Mouse (Mus musculus) embryonic stem cell, embryonic (primary cell): Measurements from ENCODE around the gene Gm6465.
"Not testable (repeated sequence)": the region's sequence is repeated elsewhere in the genome, so short reads cannot be mapped to it uniquely, and the experiment has no call there.

ENCODE experiments used
- CTCF ChIA-PET, 4 experiments: fragments of 300-600 bp in 2 of 4; fragments of 350-600 bp in 2 of 4; sonication (Branson Sonifier 250); formaldehyde crosslinking; loops; one replicate each; lab custom pipeline; 2022; ENCODE audit warnings: inconsistent platforms in 2 of 4; lab: Charles Lee
- POLR2A ChIA-PET, 4 experiments: fragments of 300-600 bp in 2 of 4; fragments of 350-600 bp in 2 of 4; sonication (Branson Sonifier 250); formaldehyde crosslinking; loops; one replicate each; lab custom pipeline; 2022; ENCODE audit warnings: antibody characterized with exemption in 4 of 4, inconsistent platforms in 1 of 4; lab: Charles Lee

Gm6465 gene

DNA sequence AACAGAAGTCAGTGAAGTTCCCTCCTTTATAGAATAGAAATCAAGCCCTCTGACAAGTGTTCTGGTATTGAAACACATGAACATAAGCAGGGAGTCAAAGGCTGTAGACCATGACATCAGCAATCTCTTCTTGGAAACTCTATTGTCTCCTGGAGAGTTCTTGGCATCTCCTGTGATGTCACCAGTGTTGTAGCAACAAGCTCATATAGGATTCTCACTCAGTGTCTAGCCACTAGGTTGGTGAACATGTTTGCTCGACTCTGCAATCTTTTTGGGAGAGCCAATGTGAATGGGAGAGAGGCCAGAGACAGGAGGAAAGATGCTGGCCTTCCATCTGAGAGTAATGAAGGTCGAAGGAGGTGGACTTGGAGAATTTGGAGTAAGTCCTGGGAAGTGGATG, at the start of gene Gm6465:
Gene Gm6465 (plus strand): TSS at position 301 of the 400 bp plus-strand sequence.
- POLR2A ChIA-PET, CTCF ChIA-PET: not testable (repeated sequence)

DNA sequence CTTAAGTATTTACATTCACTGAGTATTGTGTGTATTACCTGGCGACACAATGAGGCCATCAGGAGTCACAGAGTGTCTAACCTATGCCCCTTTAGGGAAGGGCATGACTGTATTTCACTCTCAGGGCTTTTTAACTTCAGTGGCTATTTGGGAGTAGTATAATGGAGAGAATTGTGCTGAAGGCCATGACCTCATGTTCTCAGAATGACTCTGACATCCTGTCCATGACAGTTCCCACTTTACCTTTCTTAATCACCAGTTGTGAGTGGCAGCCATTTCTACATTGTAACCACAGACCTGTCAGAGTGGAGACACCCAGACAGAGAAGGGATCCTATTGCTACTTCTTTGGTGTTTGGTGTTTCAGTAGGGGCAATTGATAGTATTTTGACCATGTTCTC, 485 bp downstream of the Gm6465 start:
- POLR2A ChIA-PET, CTCF ChIA-PET: not testable (repeated sequence)

DNA sequence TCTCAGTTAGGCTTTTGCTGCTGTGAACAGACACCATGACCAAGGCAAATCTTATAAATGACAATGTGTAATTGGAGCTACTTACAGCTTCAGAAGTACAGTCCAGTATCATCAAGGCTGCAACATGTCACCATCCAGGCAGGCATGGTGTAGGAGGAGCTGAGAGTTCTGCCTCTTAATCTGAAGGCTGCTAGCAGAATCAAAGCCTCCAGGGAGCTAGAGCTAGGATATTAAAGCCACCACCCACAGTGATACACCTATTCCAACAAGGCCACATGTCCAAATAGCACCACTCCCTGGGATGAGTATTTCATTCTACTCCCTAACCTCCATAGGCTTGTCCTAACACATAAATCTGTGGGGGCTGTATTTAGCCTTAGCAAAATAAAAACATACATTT, 12.6 kb downstream of the Gm6465 start:
- POLR2A ChIA-PET, CTCF ChIA-PET: not testable (repeated sequence)
